Mouse (Mus musculus) testis, adult 2 months (tissue): ENCODE measurements around the gene Bcas1. TPM values are rescaled to one million over a fixed set of nuclear protein-coding genes. Genes with fewer than 3 reads are reported as not detected.

Experiments used
- H3K27ac ChIP-seq: fragments of 200-500 bp; 2 replicates; pipeline ENCODE4 v1.5.1; 2012; ENCODE audit warnings: low read depth, low read length; ENCODE audit not compliant: control insufficient read depth, insufficient read depth
- H3K27me3 ChIP-seq: fragments of 200-500 bp; 2 replicates; pipeline ENCODE4 v1.6.1; 2012; ENCODE audit warnings: mild to moderate bottlenecking, low read length, moderate library complexity; ENCODE audit not compliant: control insufficient read depth, insufficient read depth
- H3K36me3 ChIP-seq: fragments of 200-500 bp; 2 replicates; pipeline ENCODE4 v1.6.1; 2012; ENCODE audit warnings: mild to moderate bottlenecking, low read length; ENCODE audit not compliant: control insufficient read depth, insufficient read depth
- H3K4me1 ChIP-seq: fragments of 200-500 bp; 2 replicates; pipeline ENCODE4 v1.6.1; 2012; ENCODE audit warnings: low read length; ENCODE audit not compliant: control insufficient read depth, insufficient read depth
- H3K4me3 ChIP-seq: fragments of 200-500 bp; 2 replicates; pipeline ENCODE4 v1.5.1; 2012; ENCODE audit warnings: low read depth, mild to moderate bottlenecking, low read length, moderate library complexity, mixed read lengths; ENCODE audit not compliant: control insufficient read depth
- CTCF ChIP-seq: fragments of 200-500 bp; IDR thresholded peaks from 2 replicates; pipeline ENCODE4 v1.5.1; 2012; ENCODE audit warnings: low read depth, mild to moderate bottlenecking, inconsistent platforms, low read length, moderate library complexity; ENCODE audit not compliant: control insufficient read depth, insufficient read depth, insufficient replicate concordance
- POLR2A ChIP-seq: fragments of 200-500 bp; IDR thresholded peaks from 2 replicates; pipeline ENCODE4 v1.6.1; 2012; ENCODE audit warnings: low read depth, mild to moderate bottlenecking, inconsistent platforms, low read length, moderate library complexity; ENCODE audit not compliant: control insufficient read depth
- polyA plus RNA-seq: library from polyadenylated mRNA; depleted of rRNA; stranded (reverse); fragments of >200 nt; gene quantifications from 2 replicates; pipeline ENCODE4 v1.2.3, GENCODE M21; 2012

Gene Bcas1
- polyA plus RNA-seq, 1 experiment = 19.4 TPM

DNA sequence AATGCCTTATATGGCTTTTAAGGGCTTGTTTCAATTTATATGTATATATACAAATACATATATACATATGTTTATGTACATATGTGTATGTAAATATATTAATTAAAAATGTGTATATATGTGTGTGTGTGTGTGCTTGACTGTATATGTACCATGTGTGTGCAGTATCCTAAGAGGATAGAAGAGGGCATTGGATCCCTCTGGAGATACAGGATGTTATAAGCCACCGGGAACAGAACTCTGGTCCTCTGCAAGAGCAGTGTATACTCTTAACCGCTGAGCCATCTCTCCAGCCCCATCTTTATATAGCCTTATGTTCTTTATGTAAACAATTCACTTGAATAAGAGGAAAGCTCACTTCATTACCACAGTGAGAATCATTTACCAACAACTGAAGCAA lies 62.0 kb downstream of the Bcas1 start:
- Histone ChIP-seq H3K36me3 (no peaks in the 10 kb centered on the region), H3K27ac (no peak overlapping the region), H3K4me3 (no peak overlapping the region), H3K27me3 (no peaks in the 10 kb centered on the region), H3K4me1 (no peaks in the 10 kb centered on the region)
- no peak for TF ChIP-seq POLR2A
- no peak for TF ChIP-seq CTCF

DNA sequence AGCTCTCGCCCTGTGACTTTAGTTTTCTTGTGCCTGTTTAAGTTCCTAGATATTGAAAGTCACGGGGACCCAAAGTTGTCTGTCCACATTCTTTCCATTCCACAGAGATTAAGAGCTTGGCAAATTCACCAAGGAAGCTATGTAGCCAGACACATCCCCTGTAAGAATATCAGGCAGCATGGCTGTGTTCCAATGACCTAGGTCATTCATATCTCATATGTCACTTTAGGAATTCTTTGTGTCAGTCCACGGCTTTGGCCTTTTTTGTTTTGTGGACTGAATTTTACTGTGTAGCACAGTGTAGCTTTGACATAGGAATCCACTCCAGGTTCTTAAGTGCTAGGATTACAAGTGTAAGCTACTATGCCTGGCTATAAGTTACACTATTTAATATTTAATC lies 62.4 kb downstream of the Bcas1 start:
- H3K27ac ChIP-seq = no peak overlapping the region
- no peaks in the 10 kb centered on the region for H3K36me3 ChIP-seq
- H3K4me1 ChIP-seq = no peaks in the 10 kb centered on the region
- H3K27me3 ChIP-seq = no peaks in the 10 kb centered on the region
- no peak overlapping the region for H3K4me3 ChIP-seq
- TF ChIP-seq CTCF (no peak), POLR2A (no peak)

DNA sequence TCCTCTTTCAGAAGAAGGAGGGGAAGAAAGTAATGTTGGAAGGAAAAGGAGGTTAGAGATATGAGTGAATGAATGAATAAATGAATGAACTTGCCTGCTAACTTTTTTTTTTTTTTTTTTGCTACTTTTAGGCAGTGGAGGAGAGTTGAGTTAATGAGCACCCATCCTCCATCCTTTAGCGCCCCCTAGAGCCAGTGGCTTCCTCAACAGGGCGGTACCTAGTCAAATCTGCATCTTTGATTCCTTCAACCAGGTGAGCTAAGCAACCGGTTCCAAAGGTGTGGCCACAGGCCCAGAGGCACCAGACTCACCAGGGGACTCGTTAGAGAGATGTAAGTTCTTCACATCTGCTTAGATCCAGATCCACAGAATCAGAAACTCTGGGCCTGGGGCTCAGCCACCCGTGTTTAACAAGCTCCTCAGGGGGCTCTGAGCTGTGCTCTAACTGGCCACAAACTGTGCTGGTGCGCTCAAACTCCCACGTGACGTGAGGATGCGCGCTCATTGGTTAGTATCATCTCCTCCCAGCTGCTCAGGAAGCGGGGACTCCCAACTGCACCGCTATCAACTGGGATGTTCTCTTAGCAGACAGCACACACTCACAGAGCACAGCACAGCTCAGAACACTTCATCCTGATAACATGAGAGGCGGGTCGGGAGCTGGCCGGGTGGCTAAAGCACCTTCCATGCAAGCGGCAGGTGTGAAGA lies 70.8 kb downstream of the Bcas1 start:
- H3K4me3 ChIP-seq = peak overlapping the region; percentile 67
- TF ChIP-seq CTCF = peak; percentile 23; the same call in 1 of the 2 replicates
- TF ChIP-seq POLR2A = peak; percentile 29; the same call in 1 of the 2 replicates

DNA sequence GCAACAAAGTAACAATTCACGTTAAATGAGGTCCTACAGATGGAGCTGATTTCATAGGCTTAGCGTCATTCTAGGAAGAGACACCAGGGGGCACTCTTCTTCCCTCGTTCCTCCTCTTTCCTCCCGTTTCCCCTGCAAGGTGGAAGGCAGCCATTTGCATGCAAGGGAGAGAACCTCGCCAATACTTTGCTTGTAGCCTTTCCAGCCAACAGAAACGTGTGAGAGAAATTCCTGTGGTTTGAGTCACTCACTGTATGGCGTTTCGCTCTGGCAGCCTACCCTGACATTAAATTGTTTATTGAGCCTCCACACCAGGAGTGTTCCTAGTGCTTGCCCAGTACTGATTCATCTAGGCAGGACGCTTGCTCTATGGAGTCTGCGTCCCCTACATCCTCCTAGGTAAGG lies 72.7 kb downstream of the Bcas1 start:
- Histone ChIP-seq H3K27ac (no peak overlapping the region), H3K4me1 (peaks cover 25% of the 10 kb centered on the region), H3K27me3 (no peaks in the 10 kb centered on the region), H3K36me3 (no peaks in the 10 kb centered on the region), H3K4me3 (no peak overlapping the region)
- peak; percentile 57; the same call in 1 of the 2 replicates for TF ChIP-seq CTCF
- TF ChIP-seq POLR2A = no peak

More for the DNA sequence above, 70.8 kb downstream of the Bcas1 start:
- peaks cover 20% of the 10 kb centered on the region for H3K4me1 ChIP-seq
- H3K27me3 ChIP-seq = no peaks in the 10 kb centered on the region
- no peak overlapping the region for H3K27ac ChIP-seq
- no peaks in the 10 kb centered on the region for H3K36me3 ChIP-seq

DNA sequence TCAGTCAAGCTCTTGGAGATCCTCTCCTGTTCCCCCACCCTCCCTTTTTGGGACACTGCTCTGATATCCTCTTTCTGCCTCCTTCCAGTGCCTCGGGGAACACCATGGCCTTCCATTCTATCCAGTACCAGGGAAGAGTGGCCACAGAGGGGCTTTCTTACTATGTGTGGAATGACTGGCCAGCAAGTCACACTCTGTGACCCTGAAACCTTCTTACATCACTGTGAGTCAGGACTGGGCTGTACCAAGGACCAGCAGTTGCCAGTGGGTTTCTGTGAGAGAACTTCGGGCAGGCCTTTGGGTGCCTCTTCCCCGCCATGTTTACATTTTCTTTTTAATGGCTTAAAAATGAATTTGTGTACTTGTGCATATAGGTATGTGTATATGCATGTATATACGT lies 75.4 kb downstream of the Bcas1 start:
- TF ChIP-seq POLR2A (no peak), CTCF (no peak)
- no peak overlapping the region for H3K4me3 ChIP-seq

DNA sequence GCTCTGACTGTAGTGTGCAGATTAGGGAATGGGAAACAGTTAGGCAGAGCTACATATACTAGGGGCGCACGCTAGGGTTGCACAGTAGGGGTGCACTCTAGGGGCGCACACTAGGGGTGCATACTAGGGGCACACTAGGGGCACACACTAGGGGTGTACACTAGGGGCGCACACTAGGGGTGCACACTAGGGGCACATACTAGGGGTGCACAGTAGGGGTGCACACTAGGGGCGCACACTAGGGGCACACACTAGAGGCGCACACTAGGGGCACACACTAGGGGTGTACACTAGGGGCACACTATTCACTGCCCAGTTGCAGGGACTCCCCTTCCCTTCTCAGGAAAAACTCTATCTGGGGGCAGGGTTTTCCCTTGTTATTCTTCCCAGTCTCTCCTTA lies 75.8 kb downstream of the Bcas1 start:
- Histone ChIP-seq H3K4me1 (peaks cover 18% of the 10 kb centered on the region), H3K27ac (no peak overlapping the region)
- TF ChIP-seq CTCF (no peak), POLR2A (no peak)

More for the DNA sequence above, 75.4 kb downstream of the Bcas1 start:
- H3K4me1 ChIP-seq = peaks cover 22% of the 10 kb centered on the region
- H3K27ac ChIP-seq = no peak overlapping the region
- no peaks in the 10 kb centered on the region for H3K27me3 ChIP-seq
- H3K36me3 ChIP-seq = no peaks in the 10 kb centered on the region

DNA sequence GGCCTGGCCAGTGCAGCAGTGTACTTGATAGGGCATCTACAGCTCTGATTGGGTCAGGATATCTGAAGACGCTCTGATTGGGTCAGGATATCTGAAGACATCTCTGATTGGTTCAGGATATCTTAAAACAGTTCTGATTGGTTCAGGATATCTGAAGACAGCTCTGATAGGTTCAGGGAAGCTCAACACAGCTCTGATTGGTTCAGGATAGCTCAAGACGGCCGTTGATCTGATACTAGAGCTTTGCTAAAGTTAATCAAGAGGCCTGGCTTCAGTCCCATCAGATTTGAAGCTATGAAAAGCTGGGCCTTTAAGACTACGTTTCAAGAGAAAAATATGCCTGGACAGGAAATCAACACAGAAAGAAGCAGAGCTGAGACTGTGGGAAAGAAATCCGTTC lies 77.9 kb downstream of the Bcas1 start:
- H3K36me3 ChIP-seq = no peaks in the 10 kb centered on the region
- no peaks in the 10 kb centered on the region for H3K27me3 ChIP-seq
- TF ChIP-seq CTCF (no peak), POLR2A (no peak)
- H3K27ac ChIP-seq = peak overlapping the region; percentile 83
- H3K4me3 ChIP-seq = peak overlapping the region; percentile 80
- H3K4me1 ChIP-seq = peaks cover 9% of the 10 kb centered on the region

More for the DNA sequence above, 75.8 kb downstream of the Bcas1 start:
- Histone ChIP-seq H3K27me3 (no peaks in the 10 kb centered on the region), H3K4me3 (no peak overlapping the region), H3K36me3 (no peaks in the 10 kb centered on the region)
